Mouse (Mus musculus): ENCODE measurements around the gene Tmem182. TPM values are rescaled to one million over a fixed set of nuclear protein-coding genes. Genes with fewer than 3 reads are reported as not detected.

The Tmem182 gene
- polyA plus RNA-seq (2014; fragmentation: Illumina TruSeq; extraction: RNeasy Lipid Tissue Mini Kit (QIAGEN cat#74804); ENCODE audit: low read depth, low replicate concordance) = 6.0 TPM

GRCm38 (mm10) chr1:40805351-40805750 is at the start of gene Tmem182:
Tmem182 (plus strand) TSS chr1:40805601.

GRCm38 (mm10) chr1:40790324-40791141 is 14.9 kb upstream of the Tmem182 start, which contains the start of gene Mfsd9:
Mfsd9 (minus strand) TSS chr1:40790687.

Other genes starting within 250 kb of the Tmem182 start
- 0.19 TPM for gene Slc9a4, start 225.5 kb upstream of the Tmem182 start, polyA plus RNA-seq (2014; fragmentation: Illumina TruSeq; extraction: RNeasy Lipid Tissue Mini Kit (QIAGEN cat#74804); ENCODE audit: low read depth, low replicate concordance)
- 156 TPM for gene Slc9a2, start 125.0 kb upstream of the Tmem182 start, polyA plus RNA-seq (2014; fragmentation: Illumina TruSeq; extraction: RNeasy Lipid Tissue Mini Kit (QIAGEN cat#74804); ENCODE audit: low read depth, low replicate concordance)
- 23.0 TPM for gene Mfsd9, start 14.9 kb upstream of the Tmem182 start, polyA plus RNA-seq (2014; fragmentation: Illumina TruSeq; extraction: RNeasy Lipid Tissue Mini Kit (QIAGEN cat#74804); ENCODE audit: low read depth, low replicate concordance)